Mouse (Mus musculus): Measurements from ENCODE around the gene Dnajc4. TPM values are rescaled to one million over a fixed set of nuclear protein-coding genes. Genes with fewer than 3 reads are reported as not detected.

Gene Dnajc4
- polyA plus RNA-seq (2015; fragmentation: Nextera tagmentation; extraction: Ambion mirVana): 23.0 and 23.8 TPM in 2 replicates

GRCm38 (mm10) chr19:6992011-6992858 lies at the start of gene Dnajc4:
Dnajc4 (minus strand) TSS chr19:6992572.
- peak; percentile 90 for ATAC-seq (ENCODE audit: insufficient number of reproducible peaks, insufficient read depth, low FRiP score, low TSS enrichment, low read depth)
- Histone ChIP-seq H3K27me3 (no peaks in the 10 kb centered on the region), H3K36me3 (no peaks in the 10 kb centered on the region), H3K9ac (peak within 1 kb of the TSS; percentile 77), H3K4me2 (peak within 1 kb of the TSS; percentile 91), H3K4me1 (peaks cover 44% of the 10 kb centered on the region), H3K4me3 (peak within 1 kb of the TSS; percentile 58), H3K9me3 (no peaks in the 10 kb centered on the region), H3K27ac (peak within 1 kb of the TSS; percentile 68; the same call in 1 of the 2 replicates)
- 2% methylated on average over 37 of the region's 37 CpGs for WGBS

GRCm38 (mm10) chr19:7041171-7041570 lies 48.8 kb upstream of the Dnajc4 start:
- no peaks in the 10 kb centered on the region for H3K9me3 ChIP-seq
- no peaks in the 10 kb centered on the region for H3K36me3 ChIP-seq
- 85% methylated on average over 2 of the region's 2 CpGs for WGBS
- no peaks in the 10 kb centered on the region for H3K27me3 ChIP-seq
- H3K4me2 ChIP-seq: 0 out of 2 replicates have a peak overlapping the region, but pooled peaks have one; percentile 88
- peak overlapping the region; percentile 96; the same call in 1 of the 2 replicates for H3K27ac ChIP-seq
- H3K9ac ChIP-seq: no peak overlapping the region
- no peak for ATAC-seq (ENCODE audit: insufficient number of reproducible peaks, insufficient read depth, low FRiP score, low TSS enrichment, low read depth)
- H3K4me1 ChIP-seq: peaks cover 23% of the 10 kb centered on the region
- peak overlapping the region; percentile 57 for H3K4me3 ChIP-seq

- peak overlapping the region; percentile 84 for H3K9ac ChIP-seq
- peak overlapping the region; percentile 96 for H3K27ac ChIP-seq
- H3K4me2 ChIP-seq: peak overlapping the region; percentile 88
- peaks cover 23% of the 10 kb centered on the region for H3K4me1 ChIP-seq
- 23% methylated on average over 13 of the region's 13 CpGs for WGBS
- peaks cover under 1% of the 10 kb centered on the region for H3K36me3 ChIP-seq
- H3K9me3 ChIP-seq: no peaks in the 10 kb centered on the region
- no peak for ATAC-seq (ENCODE audit: insufficient number of reproducible peaks, insufficient read depth, low FRiP score, low TSS enrichment, low read depth)
- peak overlapping the region; percentile 57 for H3K4me3 ChIP-seq
- no peaks in the 10 kb centered on the region for H3K27me3 ChIP-seq
Observed at GRCm38 (mm10) chr19:7040637-7041130, 48.3 kb upstream of the Dnajc4 start.

DNA sequence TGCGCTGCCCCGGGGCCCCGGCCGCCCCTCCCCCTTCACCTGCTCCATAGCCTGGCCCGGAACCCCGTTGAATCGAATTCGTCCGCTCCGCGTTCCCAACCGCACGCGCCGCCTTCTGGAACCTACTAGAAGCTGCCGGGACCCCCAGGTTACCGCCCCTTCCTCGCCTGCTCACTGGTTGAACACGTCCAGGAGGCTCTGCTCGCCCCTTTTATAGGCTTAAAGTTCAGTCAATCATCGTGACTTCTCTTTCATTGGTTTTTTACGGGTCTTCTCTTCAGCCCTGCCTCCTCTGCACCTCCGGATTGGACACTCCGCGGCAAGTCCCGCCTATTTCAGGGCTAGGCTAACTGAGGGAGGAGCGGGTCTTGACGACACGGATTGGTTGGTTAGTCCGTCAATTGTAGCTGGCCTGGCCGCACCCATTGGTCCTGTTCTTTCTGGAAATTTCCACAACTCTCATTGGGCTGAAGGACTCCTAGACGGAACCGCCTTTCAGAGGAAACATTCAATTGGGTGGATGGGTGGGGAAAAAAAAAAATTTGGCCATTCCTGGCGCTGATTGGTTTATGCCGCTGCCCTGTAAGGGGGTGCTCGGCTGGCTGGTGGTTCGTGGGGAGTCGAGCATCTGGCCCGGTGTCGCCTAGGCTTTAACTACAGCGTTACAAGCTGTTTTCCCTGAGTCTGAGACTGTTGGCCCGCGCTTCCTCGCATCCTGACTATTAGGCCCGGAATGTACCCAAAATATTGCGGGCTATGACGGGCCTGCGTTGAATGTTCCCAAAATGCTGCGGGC lies 47.7 kb upstream of the Dnajc4 start, which contains the start of gene Stip1:
Gene Stip1 (minus strand): TSS at position 127 of the 796 bp plus-strand sequence.
- under 1% methylated on average over 49 of the region's 49 CpGs for WGBS
- ATAC-seq (ENCODE audit: insufficient number of reproducible peaks, insufficient read depth, low FRiP score, low TSS enrichment, low read depth): peak; percentile 99
- H3K9me3 ChIP-seq: no peaks in the 10 kb centered on the region
- H3K36me3 ChIP-seq: peaks cover 7% of the 10 kb centered on the region
- H3K27ac ChIP-seq: peak within 1 kb of the TSS; percentile 96
- H3K4me1 ChIP-seq: peaks cover 23% of the 10 kb centered on the region
- peak within 1 kb of the TSS; percentile 88 for H3K4me2 ChIP-seq
- H3K27me3 ChIP-seq: no peaks in the 10 kb centered on the region
- peak within 1 kb of the TSS; percentile 89 for H3K9ac ChIP-seq
- peak within 1 kb of the TSS; percentile 67 for H3K4me3 ChIP-seq

GRCm38 (mm10) chr19:7039088-7039720 lies 46.8 kb upstream of the Dnajc4 start:
- no peak for ATAC-seq (ENCODE audit: insufficient number of reproducible peaks, insufficient read depth, low FRiP score, low TSS enrichment, low read depth)
- peak overlapping the region; percentile 67 for H3K4me3 ChIP-seq
- H3K9me3 ChIP-seq: no peaks in the 10 kb centered on the region
- H3K27ac ChIP-seq: peak overlapping the region; percentile 91
- peak overlapping the region; percentile 89 for H3K9ac ChIP-seq
- H3K27me3 ChIP-seq: no peaks in the 10 kb centered on the region
- peaks cover 15% of the 10 kb centered on the region for H3K36me3 ChIP-seq
- H3K4me2 ChIP-seq: peak overlapping the region; percentile 79
- peaks cover 23% of the 10 kb centered on the region for H3K4me1 ChIP-seq
- WGBS: 2% methylated on average over 35 of the region's 35 CpGs

- 90% methylated on average over 5 of the region's 5 CpGs for WGBS
- Histone ChIP-seq H3K9ac (no peak overlapping the region), H3K4me2 (no peak overlapping the region), H3K36me3 (peaks cover 65% of the 10 kb centered on the region), H3K27ac (no peak overlapping the region), H3K9me3 (no peaks in the 10 kb centered on the region), H3K4me3 (no peak overlapping the region), H3K27me3 (no peaks in the 10 kb centered on the region), H3K4me1 (peaks cover 18% of the 10 kb centered on the region)
- no peak for ATAC-seq (ENCODE audit: insufficient number of reproducible peaks, insufficient read depth, low FRiP score, low TSS enrichment, low read depth)
Observed at GRCm38 (mm10) chr19:7034006-7034405, 41.6 kb upstream of the Dnajc4 start.

- H3K36me3 ChIP-seq: peaks cover 98% of the 10 kb centered on the region
- H3K9ac ChIP-seq: no peak overlapping the region
- no peak overlapping the region for H3K27ac ChIP-seq
- no peaks in the 10 kb centered on the region for H3K4me1 ChIP-seq
- no peak overlapping the region for H3K4me3 ChIP-seq
- H3K27me3 ChIP-seq: no peaks in the 10 kb centered on the region
- WGBS: 97% methylated on average over 5 of the region's 5 CpGs
- no peaks in the 10 kb centered on the region for H3K9me3 ChIP-seq
- H3K4me2 ChIP-seq: no peak overlapping the region
- ATAC-seq (ENCODE audit: insufficient number of reproducible peaks, insufficient read depth, low FRiP score, low TSS enrichment, low read depth): no peak
Observed at GRCm38 (mm10) chr19:7029531-7029930, 37.2 kb upstream of the Dnajc4 start.

GRCm38 (mm10) chr19:7020224-7020641 lies 27.9 kb upstream of the Dnajc4 start:
- H3K4me2 ChIP-seq: no peak overlapping the region
- no peaks in the 10 kb centered on the region for H3K27me3 ChIP-seq
- H3K36me3 ChIP-seq: peaks cover 79% of the 10 kb centered on the region
- H3K4me3 ChIP-seq: no peak overlapping the region
- no peaks in the 10 kb centered on the region for H3K4me1 ChIP-seq
- H3K9ac ChIP-seq: no peak overlapping the region
- H3K27ac ChIP-seq: no peak overlapping the region
- no peaks in the 10 kb centered on the region for H3K9me3 ChIP-seq
- no peak for ATAC-seq (ENCODE audit: insufficient number of reproducible peaks, insufficient read depth, low FRiP score, low TSS enrichment, low read depth)
- WGBS: 49% methylated on average over 3 of the region's 3 CpGs

GRCm38 (mm10) chr19:7019191-7019590 lies 26.8 kb upstream of the Dnajc4 start, which contains the start of gene Fermt3:
Fermt3 (minus strand) TSS chr19:7019469.
- Histone ChIP-seq H3K4me1 (no peaks in the 10 kb centered on the region), H3K4me3 (no peak within 1 kb of the TSS), H3K27me3 (no peaks in the 10 kb centered on the region), H3K9ac (0 out of 2 replicates have a peak within 1 kb of the TSS, but pooled peaks have one; percentile 16), H3K4me2 (no peak within 1 kb of the TSS), H3K27ac (peak within 1 kb of the TSS; percentile 7; the same call in 1 of the 2 replicates), H3K36me3 (peaks cover 68% of the 10 kb centered on the region), H3K9me3 (no peaks in the 10 kb centered on the region)
- no peak for ATAC-seq (ENCODE audit: insufficient number of reproducible peaks, insufficient read depth, low FRiP score, low TSS enrichment, low read depth)
- 80% methylated on average over 5 of the region's 5 CpGs for WGBS

GRCm38 (mm10) chr19:7018546-7018945 lies 26.2 kb upstream of the Dnajc4 start:
- whole genome bisulfite sequencing: 87% methylated on average over 11 of the region's 11 CpGs
- no peaks in the 10 kb centered on the region for H3K9me3 ChIP-seq
- 0 out of 2 replicates have a peak overlapping the region, but pooled peaks have one; percentile 16 for H3K9ac ChIP-seq
- H3K4me3 ChIP-seq: no peak overlapping the region
- H3K4me1 ChIP-seq: no peaks in the 10 kb centered on the region
- no peak overlapping the region; the same call in 1 of the 2 replicates for H3K27ac ChIP-seq
- H3K36me3 ChIP-seq: peaks cover 68% of the 10 kb centered on the region
- H3K4me2 ChIP-seq: no peak overlapping the region
- no peak for ATAC-seq (ENCODE audit: insufficient number of reproducible peaks, insufficient read depth, low FRiP score, low TSS enrichment, low read depth)
- H3K27me3 ChIP-seq: no peaks in the 10 kb centered on the region
